Mouse (Mus musculus): ENCODE results near the gene Rarres1.

DNA sequence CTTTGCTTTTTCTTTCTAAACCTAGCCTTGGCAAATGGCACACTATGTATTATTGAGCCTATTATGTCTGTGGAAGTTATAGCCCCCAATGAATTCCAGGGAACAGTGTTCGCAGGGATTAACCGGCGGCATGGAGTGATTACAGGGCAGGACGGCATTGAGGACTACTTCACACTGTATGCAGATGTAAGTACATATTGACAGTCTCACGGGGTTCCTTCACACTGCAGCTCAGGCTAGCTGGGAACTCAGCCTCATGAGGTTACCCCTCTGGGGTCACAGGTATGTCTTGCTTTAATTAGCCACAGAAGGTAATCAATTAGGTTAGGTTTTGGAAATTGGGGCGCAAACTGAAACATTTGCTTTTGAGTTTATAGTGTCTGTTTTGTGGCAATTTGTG, 41.9 kb downstream of the Rarres1 start:
- TF ChIP-seq CTCF (IDR thresholded peaks at IDR 0.05) (no peak), EP300 (IDR thresholded peaks at IDR 0.05) (no peak)
